Mouse (Mus musculus) limb, embryonic 14.5 days (tissue): ENCODE data around the gene Slc5a8. TPM values are rescaled to one million over a fixed set of nuclear protein-coding genes. Genes with fewer than 3 reads are reported as not detected.

Source experiments
- ATAC-seq: fragments of 200-750 bp; cut with Nextera tagmentation; 2 replicates; pipeline ENCODE4 v1.8.0; 2017; ENCODE audit warnings: low read depth, moderate number of reproducible peaks, moderate TSS enrichment; ENCODE audit not compliant: low FRiP score
- DNase-seq: peaks from one replicate; pipeline ENCODE4 v3.0.0-alpha.2; 2015; ENCODE audit warnings: low spot score
- H3K27ac ChIP-seq: fragments of 300-500 bp; sonication (generic); replicated peaks from 2 replicates; pipeline ENCODE4 v1.5.1; 2014; ENCODE audit warnings: low read depth, mild to moderate bottlenecking, low read length, moderate library complexity, mixed read lengths
- H3K27me3 ChIP-seq: fragments of 300-500 bp; sonication (generic); 2 replicates; pipeline ENCODE4 v1.6.1; 2014; ENCODE audit warnings: low read length, mixed read lengths; ENCODE audit not compliant: control insufficient read depth, insufficient read depth
- H3K36me3 ChIP-seq: fragments of 300-500 bp; sonication (generic); 2 replicates; pipeline ENCODE4 v1.6.1; 2014; ENCODE audit warnings: mild to moderate bottlenecking, low read length, moderate library complexity, mixed read lengths; ENCODE audit not compliant: control insufficient read depth, insufficient read depth
- H3K4me1 ChIP-seq: fragments of 300-500 bp; sonication (generic); 2 replicates; pipeline ENCODE4 v1.6.1; 2014; ENCODE audit warnings: antibody characterized with exemption, low read length, mixed read lengths; ENCODE audit not compliant: control insufficient read depth, insufficient read depth
- H3K4me2 ChIP-seq: fragments of 300-500 bp; sonication (generic); replicated peaks from 2 replicates; pipeline ENCODE4 v1.6.1; 2014; ENCODE audit warnings: low read depth, mild to moderate bottlenecking, low read length, moderate library complexity; ENCODE audit not compliant: severe bottlenecking
- H3K4me3 ChIP-seq: fragments of 300-500 bp; sonication (generic); replicated peaks from 2 replicates; pipeline ENCODE4 v1.5.1; 2014; ENCODE audit warnings: low read length
- H3K9ac ChIP-seq: fragments of 300-500 bp; sonication (generic); 2 replicates; pipeline ENCODE4 v1.6.1; 2014; ENCODE audit warnings: mild to moderate bottlenecking, low read depth, low read length, moderate library complexity; ENCODE audit not compliant: severe bottlenecking
- H3K9me3 ChIP-seq: fragments of 300-500 bp; sonication (generic); 2 replicates; pipeline ENCODE4 v1.6.1; 2016; ENCODE audit warnings: low read length; ENCODE audit not compliant: control insufficient read depth
- POLR2A ChIP-seq: fragments of 200-500 bp; IDR thresholded peaks from 2 replicates; pipeline ENCODE4 v1.8.0; 2012; ENCODE audit warnings: inconsistent platforms, mild to moderate bottlenecking, moderate library complexity, borderline replicate concordance; ENCODE audit not compliant: insufficient read depth, insufficient read length; ENCODE audit errors: extremely low read depth
- whole genome bisulfite sequencing: fragments of 180-500 bp; shearing (Covaris S2); extraction: QIAGEN DNeasy Blood & Tissue Kit; methylation state at CpG from one replicate; pipeline ENCODE4 v1.1.7; 2014; 5-methylcytosine and 5-hydroxymethylcytosine counted together
- polyA plus RNA-seq, 2 experiments: library from polyadenylated mRNA; depleted of rRNA in 1 of 2; stranded (reverse) in 1 of 2; unstranded in 1 of 2; fragments of >200 nt; fragmentation: Nextera tagmentation in 1 of 2; extraction: Ambion mirVana in 1 of 2; gene quantifications; 2 replicates each; pipeline versions ENCODE4 v1.2.1 to v1.2.3; 2012 to 2014

Slc5a8 gene
- polyA plus RNA-seq, 2 experiments = 0.03 to 0.15 TPM

GRCm38 (mm10) chr10:88861416-88861815, 24.4 kb upstream of the Slc5a8 start:
- Histone ChIP-seq H3K27ac (no peak overlapping the region), H3K36me3 (no peaks in the 10 kb centered on the region), H3K27me3 (no peaks in the 10 kb centered on the region), H3K9me3 (no peaks in the 10 kb centered on the region), H3K9ac (no peak overlapping the region), H3K4me1 (no peaks in the 10 kb centered on the region), H3K4me3 (no peak overlapping the region), H3K4me2 (no peak overlapping the region)
- ATAC-seq = no peak
- TF ChIP-seq POLR2A = no peak
- DNase-seq = no peak

DNA sequence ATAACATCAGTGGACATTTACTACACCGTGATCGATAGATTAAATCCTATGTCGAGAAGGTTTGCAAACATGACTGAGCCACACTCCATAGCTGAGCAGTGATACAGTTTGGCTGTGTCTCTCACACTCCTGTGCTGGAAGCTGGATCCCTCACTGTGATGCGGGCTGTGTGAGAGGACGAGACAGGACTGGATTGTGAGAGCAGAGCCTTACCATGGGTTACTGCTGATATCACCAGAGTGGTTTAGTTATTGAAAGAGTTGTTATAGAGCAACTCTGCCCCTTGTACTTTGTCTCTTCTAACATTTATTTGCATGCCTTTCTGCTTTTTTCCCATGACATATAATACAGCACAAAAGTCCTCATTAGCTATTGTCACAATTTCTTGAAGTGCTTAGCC, 23.5 kb upstream of the Slc5a8 start:
- H3K27ac ChIP-seq = no peak overlapping the region

DNA sequence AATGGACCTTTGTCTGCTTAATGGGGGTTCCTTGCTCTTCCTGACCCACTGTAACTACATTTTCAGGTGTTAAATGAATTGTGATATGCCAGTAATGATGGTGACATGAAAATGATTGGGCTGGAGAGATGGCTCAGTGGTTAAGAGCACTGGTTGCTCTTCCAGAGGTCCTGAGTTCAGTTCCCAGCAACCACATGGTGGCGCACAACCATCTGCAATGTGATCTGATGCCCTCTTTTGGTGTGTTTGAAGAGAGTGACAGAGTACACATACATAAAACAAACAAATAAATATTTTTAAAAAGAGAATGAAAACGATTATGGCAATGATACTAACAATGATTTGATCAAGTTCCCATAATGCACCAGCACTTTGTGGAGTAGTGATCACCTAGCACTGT, 19.8 kb upstream of the Slc5a8 start:
- Histone ChIP-seq H3K27me3 (no peaks in the 10 kb centered on the region), H3K4me3 (no peak overlapping the region), H3K4me1 (no peaks in the 10 kb centered on the region), H3K4me2 (no peak overlapping the region), H3K9me3 (no peaks in the 10 kb centered on the region), H3K27ac (no peak overlapping the region), H3K9ac (no peak overlapping the region), H3K36me3 (no peaks in the 10 kb centered on the region)
- ATAC-seq (no peak), DNase-seq (no peak)
- WGBS = 61% methylated on average over 2 of the region's 2 CpGs
- TF ChIP-seq POLR2A = no peak

More for the DNA sequence above, 23.5 kb upstream of the Slc5a8 start:
- Histone ChIP-seq H3K9ac (no peak overlapping the region), H3K27me3 (no peaks in the 10 kb centered on the region), H3K4me3 (no peak overlapping the region), H3K4me1 (no peaks in the 10 kb centered on the region), H3K9me3 (no peaks in the 10 kb centered on the region), H3K4me2 (no peak overlapping the region), H3K36me3 (no peaks in the 10 kb centered on the region)
- TF ChIP-seq POLR2A = no peak
- WGBS = 87% methylated on average over 5 of the region's 5 CpGs
- no peak for ATAC-seq
- no peak for DNase-seq

DNA sequence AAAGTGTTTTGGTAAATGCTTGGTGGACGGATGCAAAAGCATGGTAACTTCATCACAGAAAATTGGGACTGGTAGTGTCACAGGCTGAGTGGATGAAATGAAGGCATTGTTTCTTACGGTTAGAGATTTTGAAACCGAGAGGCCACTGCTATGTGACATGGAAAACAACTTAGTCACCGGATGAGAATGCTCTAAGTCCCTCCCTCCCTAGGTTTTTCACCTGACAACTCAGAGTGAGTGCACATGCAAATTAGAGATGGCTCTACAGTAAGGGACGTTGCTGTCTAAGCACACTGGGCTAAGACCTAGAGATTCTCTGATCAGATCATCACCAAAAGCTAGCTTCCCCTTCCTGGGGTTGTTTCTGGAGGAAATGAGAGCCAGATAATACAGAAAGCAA, 10.9 kb upstream of the Slc5a8 start:
- DNase-seq (no peak), ATAC-seq (no peak)
- Histone ChIP-seq H3K36me3 (no peaks in the 10 kb centered on the region), H3K9ac (no peak overlapping the region), H3K27ac (no peak overlapping the region), H3K27me3 (no peaks in the 10 kb centered on the region), H3K9me3 (no peaks in the 10 kb centered on the region), H3K4me3 (no peak overlapping the region), H3K4me1 (no peaks in the 10 kb centered on the region), H3K4me2 (no peak overlapping the region)
- TF ChIP-seq POLR2A = no peak
- 57% methylated on average over 5 of the region's 5 CpGs for WGBS

GRCm38 (mm10) chr10:88877421-88877820, 8.4 kb upstream of the Slc5a8 start:
- H3K36me3 ChIP-seq = no peaks in the 10 kb centered on the region
- DNase-seq = no peak
- H3K4me2 ChIP-seq = no peak overlapping the region
- no peak for ATAC-seq
- H3K9me3 ChIP-seq = no peaks in the 10 kb centered on the region
- no peak overlapping the region for H3K4me3 ChIP-seq
- H3K27me3 ChIP-seq = no peaks in the 10 kb centered on the region
- WGBS = 85% methylated on average over 7 of the region's 7 CpGs
- H3K27ac ChIP-seq = no peak overlapping the region
- H3K9ac ChIP-seq = no peak overlapping the region
- TF ChIP-seq POLR2A = no peak
- H3K4me1 ChIP-seq = no peaks in the 10 kb centered on the region

DNA sequence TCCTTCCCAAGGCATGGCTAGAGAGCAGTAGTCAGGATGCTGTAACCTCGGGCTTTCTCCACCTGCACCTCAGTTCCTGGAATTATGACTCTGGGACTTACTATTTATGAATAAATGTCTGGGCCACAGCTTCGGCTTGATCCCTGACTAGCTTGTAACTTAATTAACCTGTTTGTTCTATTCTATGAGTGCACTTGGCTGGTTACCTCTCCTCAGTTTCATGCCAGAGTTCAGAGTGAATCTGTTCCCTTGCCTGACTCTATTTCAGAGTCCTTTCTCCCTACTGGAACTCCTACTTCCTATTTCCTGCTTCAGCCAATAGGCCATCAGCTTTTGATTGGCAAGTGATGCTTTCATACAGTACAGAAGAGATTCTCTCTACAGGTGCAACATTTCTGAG, 2.1 kb upstream of the Slc5a8 start:
- DNase-seq (no peak), ATAC-seq (no peak)
- H3K9ac ChIP-seq = no peak overlapping the region
- H3K4me3 ChIP-seq = no peak overlapping the region
- no peak overlapping the region for H3K4me2 ChIP-seq
- H3K36me3 ChIP-seq = no peaks in the 10 kb centered on the region
- no peak for TF ChIP-seq POLR2A
- peaks cover 28% of the 10 kb centered on the region for H3K27me3 ChIP-seq
- 78% methylated on average over 2 of the region's 2 CpGs for WGBS
- H3K4me1 ChIP-seq = no peaks in the 10 kb centered on the region
- H3K27ac ChIP-seq = no peak overlapping the region
- H3K9me3 ChIP-seq = no peaks in the 10 kb centered on the region
